Comparison of ENCODE assay signal across 10 mouse cellular contexts in the genomic region with DNA sequence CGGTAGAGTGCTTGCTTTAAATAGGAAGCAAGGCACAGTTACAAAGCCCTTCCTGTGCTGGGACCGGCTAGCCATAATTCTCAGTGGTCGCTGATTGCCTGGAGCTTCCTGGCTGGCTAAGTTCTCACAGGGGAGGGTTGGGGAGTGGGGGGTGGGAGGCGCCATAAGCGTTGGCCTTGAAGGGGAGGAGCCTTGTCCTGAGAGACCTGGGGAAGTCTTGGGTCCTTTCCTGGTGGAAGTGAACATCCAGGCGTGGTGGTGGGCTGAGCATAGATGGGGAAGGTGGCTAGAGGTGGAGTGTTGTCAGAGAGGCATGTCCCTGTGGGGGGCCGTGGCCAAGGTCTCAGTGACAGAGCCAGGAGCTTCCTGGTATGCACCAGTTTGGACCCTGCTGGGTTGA. TPM values are rescaled to one million over a fixed set of nuclear protein-coding genes. Genes with fewer than 3 reads are reported as not detected.
A peak's percentile ranks its signal among the peaks of the same experiment; 100 is the strongest.
DNase-seq lines count a peak whose midpoint lies in the region; ATAC-seq lines count a peak whose summit lies in the region.
"Had no signal": no experiment of that assay in that cellular context is flagged by ENCODE, and none has a peak within 500 bp of the region (broad histone marks: within the 10 kb centered on the region; RNA-seq: fewer than 3 reads in every experiment).

No protein-coding gene starts in this region.

- peak overlapping the region; percentile 56 for H3K27ac ChIP-seq in forebrain, embryonic 10.5 days
- no peak overlapping the region for H3K27ac ChIP-seq in forebrain, embryonic 14.5 days (ENCODE audit: low read depth, low read length)
- peak overlapping the region; percentile 79; the same call in 1 of the 2 replicates for H3K27ac ChIP-seq in limb, embryonic 11.5 days (replicated peaks; ENCODE audit: low read depth, low read length)
- H3K27ac ChIP-seq: midbrain, embryonic 12.5 days had no signal

- 49% methylated on average over 7 of the region's 7 CpGs for WGBS in forebrain, embryonic 10.5 days
- WGBS in forebrain, embryonic 14.5 days: 44% methylated on average over 7 of the region's 7 CpGs
- 12% methylated on average over 7 of the region's 7 CpGs for WGBS in limb, embryonic 11.5 days

- H3K9ac ChIP-seq in forebrain, embryonic 14.5 days (ENCODE audit: low read length): no peak overlapping the region
- no peak overlapping the region for H3K9ac ChIP-seq in limb, embryonic 11.5 days (ENCODE audit: low read length)
- H3K9ac ChIP-seq: midbrain, embryonic 12.5 days had no signal

- H3K36me3 ChIP-seq in forebrain, embryonic 10.5 days (replicated peaks): no peaks in the 10 kb centered on the region
- H3K36me3 ChIP-seq in forebrain, embryonic 14.5 days (ENCODE audit: control insufficient read depth, insufficient read depth, low read length): no peaks in the 10 kb centered on the region
- no peaks in the 10 kb centered on the region for H3K36me3 ChIP-seq in limb, embryonic 11.5 days (ENCODE audit: control insufficient read depth, insufficient read depth, low read length)
- H3K36me3 ChIP-seq: midbrain, embryonic 12.5 days had no signal

- no peak for ATAC-seq in forebrain, embryonic 14.5 days
- ATAC-seq in limb, embryonic 11.5 days (ENCODE audit: insufficient number of reproducible peaks, low FRiP score, low TSS enrichment, low read depth): no peak

- no peaks in the 10 kb centered on the region for H3K27me3 ChIP-seq in forebrain, embryonic 10.5 days (ENCODE audit: poor library complexity, severe bottlenecking)
- no peaks in the 10 kb centered on the region for H3K27me3 ChIP-seq in forebrain, embryonic 14.5 days (replicated peaks; ENCODE audit: control insufficient read depth, insufficient read depth, low read length)
- no peaks in the 10 kb centered on the region for H3K27me3 ChIP-seq in limb, embryonic 11.5 days (ENCODE audit: control insufficient read depth, insufficient read depth, low read length)
- H3K27me3 ChIP-seq: midbrain, embryonic 12.5 days had no signal

- no peak for DNase-seq in forebrain, embryonic 10.5 days (ENCODE audit: extremely low spot score, low spot score)
- no peak for DNase-seq in forebrain, embryonic 14.5 days (ENCODE audit: low spot score)
- peak; percentile 24 for DNase-seq in kidney, adult 9 months
- no peak for DNase-seq in kidney, postnatal 25 days
- peak; percentile 78 for DNase-seq in ZHBTc4 (ENCODE audit: low read depth, low spot score)
- peak; percentile 56 for DNase-seq in limb, embryonic 11.5 days (ENCODE audit: low spot score)
- no peak for DNase-seq in right cerebral cortex, adult 18-20 months
- DNase-seq in adrenal gland, adult 2 months: no peak
- DNase-seq: gastrocnemius, postnatal 10 days had no signal

- H3K4me1 ChIP-seq in forebrain, embryonic 10.5 days: peaks cover 77% of the 10 kb centered on the region
- H3K4me1 ChIP-seq in forebrain, embryonic 14.5 days (ENCODE audit: control insufficient read depth, insufficient read depth, low read length): peaks cover 16% of the 10 kb centered on the region
- peaks cover 58% of the 10 kb centered on the region for H3K4me1 ChIP-seq in limb, embryonic 11.5 days (ENCODE audit: control insufficient read depth, insufficient read depth, low read length)

- no peak overlapping the region for H3K4me2 ChIP-seq in forebrain, embryonic 14.5 days (ENCODE audit: low read length)
- H3K4me2 ChIP-seq in limb, embryonic 11.5 days (ENCODE audit: low read depth, severe bottlenecking): no peak overlapping the region
- H3K4me2 ChIP-seq: midbrain, embryonic 12.5 days had no signal

- H3K9me3 ChIP-seq in forebrain, embryonic 10.5 days: no peaks in the 10 kb centered on the region
- H3K9me3 ChIP-seq in forebrain, embryonic 14.5 days (replicated peaks; ENCODE audit: control insufficient read depth, low read length): no peaks in the 10 kb centered on the region
- no peaks in the 10 kb centered on the region for H3K9me3 ChIP-seq in limb, embryonic 11.5 days (ENCODE audit: control insufficient read depth, low read length)
- H3K9me3 ChIP-seq: midbrain, embryonic 12.5 days had no signal

- no peak overlapping the region for H3K4me3 ChIP-seq in forebrain, embryonic 10.5 days
- no peak overlapping the region for H3K4me3 ChIP-seq in forebrain, embryonic 14.5 days (ENCODE audit: low read depth, low read length)
- H3K4me3 ChIP-seq in limb, embryonic 11.5 days (ENCODE audit: low read depth, low read length): no peak overlapping the region
- H3K4me3 ChIP-seq: midbrain, embryonic 12.5 days had no signal

RNA-seq across cellular contexts. Expression of a gene that starts 8.8 kb away (rescaled TPM):
- polyA plus RNA-seq in forebrain, embryonic 10.5 days (2016; fragmentation: Nextera tagmentation; extraction: Ambion mirVana): 22.8 and 25.3 TPM in 2 replicates
- polyA plus RNA-seq in forebrain, embryonic 14.5 days (2014; fragmentation: Nextera tagmentation; extraction: Ambion mirVana): 13.8 and 17.7 TPM in 2 replicates
- polyA plus RNA-seq in limb, embryonic 11.5 days (2014; fragmentation: Nextera tagmentation; extraction: Ambion mirVana): 18.6 and 23.2 TPM in 2 replicates
- 10 to 100 TPM; 14.8 to 27.4 TPM for total RNA-seq in adrenal gland, adult 2 months (2021)
- polyA plus RNA-seq in adrenal gland, adult 2 months (2012; rRNA removed): 20.1 and 21.6 TPM in 2 replicates

RNA-seq across cellular contexts. Expression of a gene that starts 37.7 kb away (rescaled TPM):
- 18.7 and 20.8 TPM in 2 replicates for polyA plus RNA-seq in forebrain, embryonic 10.5 days (2016; fragmentation: Nextera tagmentation; extraction: Ambion mirVana)
- 127 and 174 TPM in 2 replicates for polyA plus RNA-seq in forebrain, embryonic 14.5 days (2014; fragmentation: Nextera tagmentation; extraction: Ambion mirVana)
- 15.2 and 17.7 TPM in 2 replicates for polyA plus RNA-seq in limb, embryonic 11.5 days (2014; fragmentation: Nextera tagmentation; extraction: Ambion mirVana)
- 10 to 100 TPM; 19.3 to 29.5 TPM for total RNA-seq in adrenal gland, adult 2 months (2021)
- 8.0 and 8.1 TPM in 2 replicates for polyA plus RNA-seq in adrenal gland, adult 2 months (2012; rRNA removed)

Comparison
In these comparisons a context has a peak if more than half of its experiments do, and no peak if none do; other contexts are left out.
1. DNase-seq: peak in kidney, adult 9 months (single experiment), ZHBTc4 (single experiment) and limb, embryonic 11.5 days (single experiment); none in forebrain, embryonic 10.5 days (single experiment), forebrain, embryonic 14.5 days (single experiment), kidney, postnatal 25 days (0 of 2), right cerebral cortex, adult 18-20 months (single experiment) and adrenal gland, adult 2 months (single experiment).